Mouse (Mus musculus) heart, postnatal 0 days (tissue): Measurements from ENCODE around the gene Arpc5. TPM values are rescaled to one million over a fixed set of nuclear protein-coding genes. Genes with fewer than 3 reads are reported as not detected.

Source experiments
- ATAC-seq: fragments of 200-750 bp; cut with Nextera tagmentation; 2 replicates; pipeline ENCODE4 v1.8.0; 2017; ENCODE audit warnings: low read depth, moderate number of reproducible peaks, moderate library complexity; ENCODE audit not compliant: insufficient read depth
- DNase-seq: peaks from one replicate; pipeline ENCODE4 v3.0.0-alpha.2; 2016; ENCODE audit warnings: low spot score
- H3K27ac ChIP-seq: fragments of 300-500 bp; sonication (generic); 2 replicates; pipeline ENCODE4 v1.5.1; 2014; ENCODE audit warnings: low read depth, mild to moderate bottlenecking
- H3K27me3 ChIP-seq: fragments of 300-500 bp; sonication (generic); 2 replicates; pipeline ENCODE4 v1.6.1; 2014; ENCODE audit warnings: low read length, mixed read lengths; ENCODE audit not compliant: control insufficient read depth, insufficient read depth
- H3K36me3 ChIP-seq: fragments of 300-500 bp; sonication (generic); replicated peaks from 2 replicates; pipeline ENCODE4 v1.6.1; 2014; ENCODE audit warnings: low read length, mixed read lengths; ENCODE audit not compliant: control insufficient read depth, insufficient read depth
- H3K4me1 ChIP-seq: fragments of 300-500 bp; sonication (generic); 2 replicates; pipeline ENCODE4 v1.6.1; 2014; ENCODE audit warnings: antibody characterized with exemption; ENCODE audit not compliant: control insufficient read depth, insufficient read depth
- H3K4me2 ChIP-seq: fragments of 300-500 bp; sonication (generic); 2 replicates; pipeline ENCODE4 v1.6.1; 2014; ENCODE audit warnings: low read depth, mild to moderate bottlenecking, low read length, moderate library complexity
- H3K4me3 ChIP-seq: fragments of 300-500 bp; sonication (generic); 2 replicates; pipeline ENCODE4 v1.5.1; 2014; ENCODE audit warnings: low read depth, low read length
- H3K9ac ChIP-seq: fragments of 300-500 bp; sonication (generic); replicated peaks from 2 replicates; pipeline ENCODE4 v1.6.1; 2014; ENCODE audit warnings: low read depth, low read length, mixed read lengths
- H3K9me3 ChIP-seq: fragments of 300-500 bp; sonication (generic); replicated peaks from 2 replicates; pipeline ENCODE4 v1.6.1; 2016; ENCODE audit warnings: low read length; ENCODE audit not compliant: control insufficient read depth
- CTCF ChIP-seq: IDR thresholded peaks from 2 replicates; pipeline ENCODE4 v1.5.1; 2016; ENCODE audit warnings: antibody characterized with exemption, control low read depth, low read depth
- EP300 ChIP-seq: IDR thresholded peaks from 2 replicates; pipeline ENCODE4 v1.6.1; 2016; ENCODE audit warnings: antibody characterized with exemption, low read depth
- WGBS: fragments of 180-500 bp; shearing (Covaris S2); extraction: QIAGEN DNeasy Blood & Tissue Kit; methylation state at CpG from one replicate; pipeline ENCODE4 v1.1.7; 2014; 5-methylcytosine and 5-hydroxymethylcytosine counted together
- polyA plus RNA-seq: library from polyadenylated mRNA; unstranded; fragments of >200 nt; fragmentation: Nextera tagmentation; extraction: Ambion mirVana; gene quantifications from 2 replicates; pipeline ENCODE4 v1.2.1, GENCODE M21; 2015
- total RNA-seq: library from RNA; depleted of rRNA; stranded (reverse); fragments of >200 nt; gene quantifications from 2 replicates; pipeline ENCODE4 v1.2.3, GENCODE M21; 2014; ENCODE audit warnings: low replicate concordance

The Arpc5 gene
- total and polyA plus RNA-seq, 2 experiments from 2014 or later, result 94.3 to 152 TPM

GRCm38 (mm10) chr1:152724286-152724685, 42.1 kb upstream of the Arpc5 start:
- no peaks in the 10 kb centered on the region for H3K9me3 ChIP-seq
- no peaks in the 10 kb centered on the region for H3K27me3 ChIP-seq

GRCm38 (mm10) chr1:152726095-152726494, 40.2 kb upstream of the Arpc5 start:
- Histone ChIP-seq H3K27me3 (no peaks in the 10 kb centered on the region), H3K9ac (no peak overlapping the region), H3K27ac (no peak overlapping the region), H3K4me1 (peaks cover 4% of the 10 kb centered on the region; the same call in 1 of the 2 replicates), H3K4me2 (no peak overlapping the region), H3K36me3 (no peaks in the 10 kb centered on the region), H3K9me3 (no peaks in the 10 kb centered on the region), H3K4me3 (no peak overlapping the region)
- TF ChIP-seq CTCF (no peak), EP300 (no peak)
- ATAC-seq (no peak), DNase-seq (no peak)
- WGBS, result 57% methylated on average over 3 of the region's 3 CpGs

More at GRCm38 (mm10) chr1:152724286-152724685, 42.1 kb upstream of the Arpc5 start:
- no peak overlapping the region for H3K4me3 ChIP-seq
- H3K4me2 ChIP-seq, result no peak overlapping the region
- no peak overlapping the region for H3K9ac ChIP-seq
- H3K27ac ChIP-seq, result no peak overlapping the region
- no peak for ATAC-seq
- TF ChIP-seq CTCF (peak; percentile 35), EP300 (no peak)
- DNase-seq, result no peak
- peaks cover 4% of the 10 kb centered on the region; the same call in 1 of the 2 replicates for H3K4me1 ChIP-seq
- H3K36me3 ChIP-seq, result no peaks in the 10 kb centered on the region

- Histone ChIP-seq H3K4me1 (peaks cover 4% of the 10 kb centered on the region; the same call in 1 of the 2 replicates), H3K4me3 (no peak overlapping the region), H3K27ac (peak overlapping the region; percentile 55; the same call in 1 of the 2 replicates), H3K36me3 (no peaks in the 10 kb centered on the region), H3K27me3 (no peaks in the 10 kb centered on the region), H3K4me2 (no peak overlapping the region), H3K9me3 (no peaks in the 10 kb centered on the region), H3K9ac (no peak overlapping the region)
- WGBS, result 4% methylated on average over 4 of the region's 5 CpGs
- ATAC-seq (peak; percentile 93), DNase-seq (peak; percentile 80)
- TF ChIP-seq CTCF (no peak), EP300 (peak; percentile 24; the same call in 1 of the 2 replicates)
These were observed 38.6 kb upstream of the Arpc5 start for GRCm38 (mm10) chr1:152727604-152728236.

GRCm38 (mm10) chr1:152738793-152739192, 27.5 kb upstream of the Arpc5 start:
- no peaks in the 10 kb centered on the region for H3K9me3 ChIP-seq
- H3K27ac ChIP-seq, result peak overlapping the region; percentile 28
- H3K9ac ChIP-seq, result no peak overlapping the region
- H3K4me2 ChIP-seq, result no peak overlapping the region
- H3K4me1 ChIP-seq, result peaks cover 4% of the 10 kb centered on the region; the same call in 1 of the 2 replicates
- TF ChIP-seq EP300, result no peak
- TF ChIP-seq CTCF, result no peak
- ATAC-seq (peak; percentile 93), DNase-seq (peak; percentile 65)
- 22% methylated on average over 9 of the region's 9 CpGs for WGBS
- H3K4me3 ChIP-seq, result no peak overlapping the region
- no peaks in the 10 kb centered on the region for H3K36me3 ChIP-seq
- no peaks in the 10 kb centered on the region for H3K27me3 ChIP-seq

GRCm38 (mm10) chr1:152739374-152739773, 27.0 kb upstream of the Arpc5 start:
- Histone ChIP-seq H3K4me3 (no peak overlapping the region), H3K27me3 (no peaks in the 10 kb centered on the region), H3K27ac (peak overlapping the region; percentile 60; the same call in 1 of the 2 replicates), H3K4me1 (peaks cover 4% of the 10 kb centered on the region; the same call in 1 of the 2 replicates), H3K9me3 (no peaks in the 10 kb centered on the region), H3K4me2 (no peak overlapping the region), H3K9ac (no peak overlapping the region), H3K36me3 (no peaks in the 10 kb centered on the region)
- 85% methylated on average over 11 of the region's 11 CpGs for WGBS
- ATAC-seq (no peak), DNase-seq (no peak)
- no peak for TF ChIP-seq CTCF
- no peak for TF ChIP-seq EP300
